Mouse (Mus musculus): ENCODE measurements around the gene Herc3.

- TF ChIP-seq CTCF (IDR thresholded peaks at IDR 0.05; ENCODE audit: borderline replicate concordance, control insufficient read depth, extremely low read depth, insufficient read depth, low read length, poor library complexity) (no peak), POLR2A (IDR thresholded peaks at IDR 0.05; ENCODE audit: control insufficient read depth, extremely low read depth, insufficient read depth, low read length, poor library complexity) (no peak)
These were observed 12.3 kb downstream of the Herc3 start for GRCm38 (mm10) chr6:58843580-58843979.

Measured in thymus, adult 2 months (tissue).